Mouse (Mus musculus) liver, postnatal 0 days (tissue): ENCODE measurements around the gene Ttc25.
A peak's percentile ranks its signal among the peaks of the same experiment; 100 is the strongest.

ENCODE experiments used
- CTCF ChIP-seq: sonication (generic); IDR thresholded peaks from 2 replicates; pipeline ENCODE4 v1.5.1; 2016; ENCODE audit warnings: antibody characterized with exemption, low read depth
- EP300 ChIP-seq: IDR thresholded peaks from 2 replicates; pipeline ENCODE4 v1.6.1; 2016; ENCODE audit warnings: antibody characterized with exemption, low read depth, mild to moderate bottlenecking

DNA sequence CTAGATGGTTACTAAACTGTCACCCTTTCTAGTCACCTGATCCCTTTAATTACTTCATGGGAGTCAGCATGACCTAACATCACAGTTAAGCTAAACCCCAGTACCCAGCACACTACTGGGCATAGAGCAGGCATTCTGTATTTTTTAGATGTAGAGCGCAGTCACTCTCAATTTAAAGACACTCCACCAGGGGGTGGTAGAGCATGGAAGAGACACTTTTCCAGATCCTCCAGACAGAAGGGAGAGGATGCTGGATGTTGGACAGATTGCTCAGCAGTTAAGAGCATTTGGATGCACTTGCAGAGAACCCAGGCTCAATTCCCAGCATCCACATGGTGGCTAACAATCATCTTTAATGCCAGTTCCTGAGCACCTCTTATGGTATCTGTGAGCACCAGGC is 33.0 kb upstream of the Ttc25 start:
- peak; percentile 65 for TF ChIP-seq CTCF
- TF ChIP-seq EP300, result no peak
